Mouse (Mus musculus) testis, adult 2 months (tissue): ENCODE measurements around the gene Zdhhc7. TPM values are rescaled to one million over a fixed set of nuclear protein-coding genes. Genes with fewer than 3 reads are reported as not detected.

Experiments
- H3K27ac ChIP-seq: fragments of 200-500 bp; 2 replicates; pipeline ENCODE4 v1.5.1; 2012; ENCODE audit warnings: low read depth, low read length; ENCODE audit not compliant: control insufficient read depth, insufficient read depth
- H3K27me3 ChIP-seq: fragments of 200-500 bp; 2 replicates; pipeline ENCODE4 v1.6.1; 2012; ENCODE audit warnings: mild to moderate bottlenecking, low read length, moderate library complexity; ENCODE audit not compliant: control insufficient read depth, insufficient read depth
- H3K36me3 ChIP-seq: fragments of 200-500 bp; 2 replicates; pipeline ENCODE4 v1.6.1; 2012; ENCODE audit warnings: mild to moderate bottlenecking, low read length; ENCODE audit not compliant: control insufficient read depth, insufficient read depth
- H3K4me1 ChIP-seq: fragments of 200-500 bp; 2 replicates; pipeline ENCODE4 v1.6.1; 2012; ENCODE audit warnings: low read length; ENCODE audit not compliant: control insufficient read depth, insufficient read depth
- H3K4me3 ChIP-seq: fragments of 200-500 bp; 2 replicates; pipeline ENCODE4 v1.5.1; 2012; ENCODE audit warnings: low read depth, mild to moderate bottlenecking, low read length, moderate library complexity, mixed read lengths; ENCODE audit not compliant: control insufficient read depth
- CTCF ChIP-seq: fragments of 200-500 bp; IDR thresholded peaks from 2 replicates; pipeline ENCODE4 v1.5.1; 2012; ENCODE audit warnings: low read depth, mild to moderate bottlenecking, inconsistent platforms, low read length, moderate library complexity; ENCODE audit not compliant: control insufficient read depth, insufficient read depth, insufficient replicate concordance
- POLR2A ChIP-seq: fragments of 200-500 bp; IDR thresholded peaks from 2 replicates; pipeline ENCODE4 v1.6.1; 2012; ENCODE audit warnings: low read depth, mild to moderate bottlenecking, inconsistent platforms, low read length, moderate library complexity; ENCODE audit not compliant: control insufficient read depth
- polyA plus RNA-seq: library from polyadenylated mRNA; depleted of rRNA; stranded (reverse); fragments of >200 nt; gene quantifications from 2 replicates; pipeline ENCODE4 v1.2.3, GENCODE M21; 2012

The Zdhhc7 gene
- polyA plus RNA-seq, 1 experiment, result 32.8 TPM

GRCm38 (mm10) chr8:120100388-120101067, 754 bp downstream of the Zdhhc7 start:
- no peaks in the 10 kb centered on the region for H3K27me3 ChIP-seq
- H3K36me3 ChIP-seq, result no peaks in the 10 kb centered on the region
- H3K4me3 ChIP-seq, result peak overlapping the region; percentile 99
- peak overlapping the region; percentile 93 for H3K27ac ChIP-seq
- TF ChIP-seq CTCF (no peak), POLR2A (no peak)
- H3K4me1 ChIP-seq, result peaks cover 2% of the 10 kb centered on the region

GRCm38 (mm10) chr8:120096486-120096885, 4.8 kb downstream of the Zdhhc7 start:
- Histone ChIP-seq H3K4me3 (no peak overlapping the region), H3K4me1 (no peaks in the 10 kb centered on the region; the same call in none of the 2 replicates), H3K36me3 (no peaks in the 10 kb centered on the region), H3K27ac (no peak overlapping the region), H3K27me3 (no peaks in the 10 kb centered on the region)
- TF ChIP-seq POLR2A (no peak), CTCF (no peak)

- TF ChIP-seq CTCF (no peak), POLR2A (no peak)
- no peaks in the 10 kb centered on the region for H3K27me3 ChIP-seq
- H3K4me1 ChIP-seq, result no peaks in the 10 kb centered on the region; the same call in 1 of the 2 replicates
- H3K27ac ChIP-seq, result no peak overlapping the region
- H3K4me3 ChIP-seq, result no peak overlapping the region
- no peaks in the 10 kb centered on the region; the same call in 1 of the 2 replicates for H3K36me3 ChIP-seq
Observed at GRCm38 (mm10) chr8:120094801-120095200, 6.5 kb downstream of the Zdhhc7 start.

GRCm38 (mm10) chr8:120093103-120093502, 8.2 kb downstream of the Zdhhc7 start:
- Histone ChIP-seq H3K4me1 (no peaks in the 10 kb centered on the region; the same call in 1 of the 2 replicates), H3K27ac (no peak overlapping the region), H3K4me3 (no peak overlapping the region), H3K36me3 (no peaks in the 10 kb centered on the region; the same call in 1 of the 2 replicates), H3K27me3 (no peaks in the 10 kb centered on the region)
- TF ChIP-seq POLR2A (no peak), CTCF (no peak)

GRCm38 (mm10) chr8:120091032-120091431, 10.2 kb downstream of the Zdhhc7 start:
- no peak overlapping the region for H3K4me3 ChIP-seq
- no peaks in the 10 kb centered on the region for H3K4me1 ChIP-seq
- H3K27ac ChIP-seq, result no peak overlapping the region
- H3K36me3 ChIP-seq, result no peaks in the 10 kb centered on the region; the same call in 1 of the 2 replicates
- H3K27me3 ChIP-seq, result no peaks in the 10 kb centered on the region
- TF ChIP-seq CTCF (no peak), POLR2A (no peak)

GRCm38 (mm10) chr8:120089511-120089910, 11.8 kb downstream of the Zdhhc7 start:
- Histone ChIP-seq H3K4me3 (no peak overlapping the region), H3K27me3 (no peaks in the 10 kb centered on the region), H3K36me3 (no peaks in the 10 kb centered on the region; the same call in none of the 2 replicates), H3K4me1 (no peaks in the 10 kb centered on the region), H3K27ac (no peak overlapping the region)
- TF ChIP-seq CTCF, result no peak
- no peak for TF ChIP-seq POLR2A

- Histone ChIP-seq H3K27me3 (no peaks in the 10 kb centered on the region), H3K36me3 (no peaks in the 10 kb centered on the region; the same call in none of the 2 replicates), H3K4me1 (no peaks in the 10 kb centered on the region), H3K27ac (no peak overlapping the region), H3K4me3 (no peak overlapping the region)
- TF ChIP-seq POLR2A, result no peak
- no peak for TF ChIP-seq CTCF
Observed at GRCm38 (mm10) chr8:120084783-120085182, 16.5 kb downstream of the Zdhhc7 start.
